Mouse (Mus musculus) lung, adult 18-20 months (tissue): Measurements from ENCODE around the gene Chchd5.

Experiments used
- DNase-seq, 2 experiments: peaks; one replicate each; pipeline ENCODE4 v3.0.0; 2022; ENCODE audit warnings: mixed read lengths in 2 of 2

Chchd5 gene

DNA sequence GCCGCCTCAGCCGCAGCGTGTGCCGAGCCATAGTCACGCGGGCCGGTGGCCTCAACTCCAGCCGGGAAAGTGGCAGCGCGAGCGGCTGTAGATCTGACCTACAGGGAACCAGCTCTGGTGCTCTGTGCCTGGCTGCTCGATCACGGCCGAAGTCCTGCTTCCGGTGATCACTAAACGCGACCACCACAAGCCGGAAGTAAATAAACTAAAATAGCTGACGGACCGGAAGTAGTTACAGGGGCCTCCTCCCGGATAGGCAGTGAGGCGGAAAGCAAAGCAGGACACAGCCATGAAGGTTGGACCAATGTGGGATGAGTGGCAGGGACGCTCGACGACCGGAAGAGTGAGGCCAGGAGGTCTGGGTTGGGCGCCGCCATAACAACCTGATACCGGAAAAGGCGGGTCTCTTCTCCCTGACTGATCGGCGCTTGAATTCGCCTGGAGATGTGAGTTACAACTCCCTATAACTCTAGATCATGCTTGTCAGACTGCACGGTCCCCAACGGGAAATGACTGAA, at the start of gene Chchd5:
TSS of gene Chchd5 (plus strand) at position 289 of the 518 bp plus-strand sequence.
- DNase-seq: peak; percentile 96 to 97

DNA sequence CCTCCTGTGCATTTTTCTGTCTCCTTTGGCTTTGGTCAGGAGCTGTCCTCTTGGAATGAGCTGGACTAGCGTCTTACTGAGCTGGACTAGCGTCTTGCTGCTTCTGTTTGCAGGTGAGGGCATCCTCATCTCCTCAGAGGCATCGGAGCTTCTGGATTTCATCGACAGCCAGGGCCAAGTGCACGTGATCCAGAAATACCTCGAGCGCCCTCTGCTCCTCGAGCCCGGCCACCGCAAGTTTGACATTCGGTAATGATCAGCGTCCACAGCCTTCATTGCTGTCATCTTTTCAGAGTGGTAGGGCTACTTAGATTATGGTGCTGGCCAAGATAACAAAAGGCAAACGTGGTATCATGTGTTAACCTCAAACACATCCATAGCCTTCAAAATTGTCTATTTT, 48.4 kb upstream of the Chchd5 start:
- DNase-seq: no peak

DNA sequence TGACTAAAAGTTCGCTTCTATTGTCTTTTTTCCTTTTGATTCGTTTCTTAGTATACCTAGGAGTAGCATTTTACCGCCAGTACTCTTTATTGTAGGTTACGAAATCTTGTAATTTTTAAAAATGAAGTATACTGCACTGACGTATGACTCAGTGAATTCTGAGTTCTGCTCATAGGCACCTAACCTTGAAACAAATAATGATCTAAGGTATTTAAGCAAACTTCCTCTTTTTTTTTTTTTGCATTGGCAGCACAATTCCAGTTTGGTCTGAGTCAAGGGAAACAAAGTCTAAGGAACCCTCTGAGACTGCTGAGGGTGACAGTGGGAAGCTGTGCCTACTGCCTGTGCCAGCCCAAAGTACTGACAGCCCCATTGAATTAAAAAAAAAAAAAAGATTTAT, 46.0 kb upstream of the Chchd5 start:
- no peak for DNase-seq

DNA sequence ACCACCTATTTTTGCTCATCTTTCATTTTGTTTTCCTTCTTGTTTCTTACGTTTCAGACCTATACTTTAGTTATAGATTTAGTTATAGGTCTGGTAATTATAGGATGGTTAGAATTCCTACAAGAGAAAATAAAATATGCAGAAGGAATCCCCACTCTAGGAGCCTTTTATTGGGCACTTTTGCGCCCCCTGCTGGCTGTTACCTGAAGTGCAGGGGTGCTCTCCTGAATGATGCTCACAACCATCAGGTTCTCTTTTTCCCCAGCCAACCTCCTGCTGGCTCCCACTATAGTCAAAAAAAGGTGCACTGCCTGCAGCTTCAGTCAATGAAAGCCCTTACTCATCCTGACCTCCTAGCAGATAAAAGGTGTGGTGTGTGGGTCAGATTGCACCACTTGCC, 44.5 kb upstream of the Chchd5 start:
- DNase-seq: no peak

DNA sequence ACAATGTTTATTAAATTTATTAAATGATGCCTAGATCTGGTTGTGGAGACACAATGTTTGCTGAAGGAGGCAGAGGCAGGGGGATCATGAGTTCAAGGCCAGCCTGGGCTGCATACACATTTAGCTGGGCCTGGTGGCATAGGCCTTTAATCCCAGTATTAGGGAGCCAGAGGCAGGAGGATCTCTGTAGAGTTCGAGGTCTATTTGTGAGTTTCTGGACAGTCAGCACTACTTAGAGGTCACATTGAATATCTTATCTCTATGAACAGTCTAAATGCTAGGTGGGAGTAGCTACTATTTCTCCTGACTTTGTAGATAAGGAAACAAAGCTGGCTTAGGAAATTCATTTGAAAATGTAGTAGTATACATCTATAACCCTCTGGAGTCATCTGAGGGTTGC, 42.0 kb upstream of the Chchd5 start:
- DNase-seq: no peak

DNA sequence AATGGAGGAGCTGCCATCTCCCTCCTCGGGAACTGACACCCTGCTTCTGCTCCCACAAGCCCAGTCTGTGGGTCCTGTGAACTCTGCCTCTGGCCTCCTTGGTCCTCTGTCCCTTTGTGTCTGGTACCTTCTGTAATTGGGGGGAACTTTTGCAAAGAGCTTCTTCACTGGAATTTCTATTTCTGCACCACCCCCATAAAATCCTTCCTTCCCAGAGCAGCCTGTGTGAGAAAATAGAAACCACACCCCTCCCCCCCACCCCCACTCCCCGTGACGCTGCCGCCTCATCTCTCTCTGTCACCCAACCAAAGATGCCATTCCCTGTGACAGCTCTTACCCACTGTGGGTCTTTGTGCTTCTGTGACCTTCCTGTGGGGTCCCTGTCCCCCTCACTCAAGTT, 39.1 kb upstream of the Chchd5 start:
- DNase-seq: no peak

DNA sequence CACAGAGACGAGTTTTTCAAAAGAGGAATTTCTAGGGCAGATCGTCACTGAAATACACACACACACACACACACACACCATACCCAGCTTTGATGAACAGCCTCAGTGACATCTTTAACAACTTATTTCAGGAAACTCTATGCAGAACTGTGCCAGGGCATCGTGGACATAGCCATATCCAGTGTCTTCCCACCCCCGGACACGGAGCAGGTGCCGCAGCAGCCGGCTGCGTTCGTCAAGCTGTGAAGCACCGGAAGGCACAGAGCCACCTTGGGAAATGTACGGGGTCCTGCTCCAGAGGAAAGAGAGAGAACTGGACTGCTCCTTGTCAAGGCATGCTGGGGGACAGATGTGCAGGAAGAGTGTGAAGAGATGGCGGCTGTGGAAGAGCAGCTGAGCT, 36.7 kb upstream of the Chchd5 start:
- no peak for DNase-seq

DNA sequence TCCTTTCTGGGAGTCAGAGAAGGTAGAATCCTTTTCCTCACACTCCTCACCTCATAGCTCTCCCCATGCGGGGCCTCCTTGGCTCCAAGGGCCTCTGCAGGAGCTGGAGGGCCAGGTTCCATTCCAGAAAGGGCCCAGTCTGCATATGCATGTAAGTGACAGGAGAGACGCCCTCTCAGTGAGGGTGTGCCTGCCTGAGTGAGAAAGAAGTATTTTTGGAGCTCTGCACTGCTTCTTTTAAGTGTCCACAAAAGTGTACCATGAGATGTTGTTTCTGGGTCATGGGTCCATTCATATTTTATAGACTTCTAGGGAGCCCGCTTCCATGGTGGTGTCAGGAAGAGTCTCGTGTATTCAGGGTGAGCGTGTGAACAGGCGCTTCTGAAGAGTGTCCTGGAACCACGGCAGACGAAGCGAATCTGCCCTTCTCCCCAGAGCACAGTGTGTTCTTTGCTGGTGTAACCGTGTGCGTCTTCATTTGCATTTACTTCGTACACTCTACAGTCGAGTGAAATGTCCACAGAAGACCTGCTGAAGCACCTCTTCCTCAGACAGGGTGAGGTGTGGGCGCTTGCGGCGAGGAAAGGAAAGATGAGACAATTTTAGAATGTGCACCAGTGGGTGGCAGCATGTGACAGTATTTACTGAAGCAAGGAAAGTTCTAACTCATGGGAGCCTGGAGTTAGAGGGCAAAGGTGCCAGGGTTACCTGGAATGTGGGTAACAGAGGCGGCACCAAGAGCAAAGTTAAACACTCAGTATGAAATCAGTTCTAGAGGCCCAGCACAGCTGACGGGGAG, 35.4 kb upstream of the Chchd5 start:
- DNase-seq: peak; percentile 11 to 33

DNA sequence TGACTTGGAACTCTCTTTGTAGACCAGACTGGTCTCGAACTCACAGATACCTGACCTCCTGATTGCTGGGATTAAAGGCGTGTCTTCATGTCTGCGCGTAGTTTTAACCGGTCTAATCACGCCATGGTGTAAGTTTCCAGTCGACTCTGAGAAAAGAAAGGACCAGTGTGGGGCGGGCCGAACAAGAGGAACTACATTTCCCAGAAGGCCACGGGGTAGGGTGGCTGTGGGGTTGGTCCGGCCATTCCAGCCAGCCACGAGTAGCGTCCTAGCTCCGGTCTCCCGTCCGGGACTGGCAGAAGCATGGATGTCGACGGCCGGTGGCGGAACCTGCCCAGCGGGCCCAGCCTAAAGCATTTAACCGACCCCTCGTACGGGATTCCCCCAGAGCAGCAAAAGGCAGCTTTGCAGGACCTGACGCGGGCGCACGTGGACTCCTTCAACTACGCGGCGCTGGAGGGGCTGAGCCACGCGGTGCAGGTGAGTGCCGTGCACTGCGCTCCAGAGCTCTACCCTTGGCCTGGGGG, 28.7 kb upstream of the Chchd5 start, which contains the start of gene Polr1b:
TSS of gene Polr1b (plus strand) at position 212 of the 527 bp plus-strand sequence.
- DNase-seq: peak; percentile 94 to 95

DNA sequence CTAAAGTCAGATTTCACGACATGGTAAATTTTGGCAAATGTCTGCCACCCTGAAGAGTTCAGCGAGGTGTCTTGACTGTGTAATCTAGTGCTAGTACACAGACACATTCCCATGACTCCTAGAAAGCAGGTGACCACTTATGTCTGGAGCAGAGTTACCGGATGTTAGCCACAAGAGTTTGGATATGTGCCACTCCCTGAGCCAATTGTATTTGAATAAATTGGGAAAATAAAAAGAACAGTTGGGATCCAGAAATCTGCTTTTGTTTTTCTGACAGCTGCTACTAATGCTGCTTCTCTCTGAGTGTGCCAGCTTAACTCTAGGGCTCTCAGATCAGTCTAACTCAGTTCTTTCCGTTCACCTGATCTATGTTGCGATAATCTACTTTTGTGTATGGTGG, 16.6 kb upstream of the Chchd5 start:
- no peak for DNase-seq

DNA sequence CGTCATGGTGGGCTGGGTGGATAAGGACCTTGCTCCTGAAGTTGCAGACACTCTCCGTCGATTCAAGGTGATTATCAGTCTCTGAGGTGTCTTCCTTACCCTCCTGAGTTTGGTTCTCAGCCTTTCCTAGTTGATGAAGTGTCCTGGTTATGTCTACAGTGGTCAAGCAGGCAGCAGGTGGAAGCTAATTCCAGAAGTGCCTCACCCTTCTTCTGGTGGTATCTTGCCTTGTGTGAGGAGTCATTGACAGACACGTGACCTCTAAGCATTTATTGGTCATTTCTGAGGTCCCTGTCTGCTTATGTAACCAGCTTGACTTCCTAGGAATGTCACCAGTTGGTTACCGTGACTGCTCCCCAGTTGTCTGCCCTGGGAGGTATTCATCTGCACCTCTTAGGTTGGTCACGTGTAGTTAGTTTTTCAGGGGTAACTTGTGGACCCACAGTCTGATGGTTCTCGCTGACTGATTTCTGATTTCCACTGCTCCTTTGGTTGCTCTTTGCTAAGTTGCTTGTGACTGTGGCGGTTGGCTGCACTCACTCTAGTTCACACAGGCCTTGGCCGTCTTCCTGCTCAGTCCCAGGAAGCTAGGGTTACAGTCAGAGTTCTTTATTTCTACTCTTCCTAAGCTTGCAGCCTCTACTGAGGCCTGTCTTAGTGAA, 13.7 kb upstream of the Chchd5 start:
- DNase-seq: no peak

DNA sequence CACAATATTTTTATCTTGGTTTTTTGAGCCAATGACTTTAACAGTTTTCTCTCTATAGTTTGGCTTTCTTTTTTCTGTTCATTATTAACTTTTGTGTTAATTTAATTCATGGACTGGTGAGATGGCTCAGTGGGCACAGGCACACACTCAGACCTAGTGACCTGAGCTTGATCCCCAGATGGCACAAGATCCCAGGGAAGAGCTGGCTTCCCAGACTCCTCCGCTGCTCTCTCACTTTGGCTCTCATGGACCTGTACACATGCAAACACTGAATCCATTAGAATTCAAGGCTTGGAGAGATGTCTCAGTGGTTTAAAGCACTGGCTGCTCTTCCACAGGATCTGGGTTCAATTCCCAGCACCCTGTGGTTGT, 13.1 kb upstream of the Chchd5 start:
- DNase-seq: no peak

DNA sequence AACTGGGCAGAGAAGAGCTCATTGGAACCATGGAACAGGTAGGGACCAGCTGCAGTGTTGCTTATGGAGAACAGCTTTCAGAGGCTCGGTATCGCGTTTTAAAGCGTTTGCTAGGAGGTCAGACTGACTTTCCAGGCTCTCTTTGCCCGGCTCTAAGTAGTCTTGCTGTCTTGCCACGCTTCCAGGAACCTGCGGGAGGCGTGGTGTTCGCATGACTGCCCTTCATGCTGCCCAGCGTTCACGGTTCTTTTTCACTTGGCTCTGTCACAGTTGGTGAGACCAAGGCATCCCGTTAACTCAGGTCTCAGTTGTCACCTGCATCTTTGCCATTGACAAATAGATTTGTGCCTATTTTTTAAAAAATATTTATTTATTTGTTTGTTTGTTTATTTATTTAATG, 11.4 kb upstream of the Chchd5 start:
- no peak for DNase-seq

DNA sequence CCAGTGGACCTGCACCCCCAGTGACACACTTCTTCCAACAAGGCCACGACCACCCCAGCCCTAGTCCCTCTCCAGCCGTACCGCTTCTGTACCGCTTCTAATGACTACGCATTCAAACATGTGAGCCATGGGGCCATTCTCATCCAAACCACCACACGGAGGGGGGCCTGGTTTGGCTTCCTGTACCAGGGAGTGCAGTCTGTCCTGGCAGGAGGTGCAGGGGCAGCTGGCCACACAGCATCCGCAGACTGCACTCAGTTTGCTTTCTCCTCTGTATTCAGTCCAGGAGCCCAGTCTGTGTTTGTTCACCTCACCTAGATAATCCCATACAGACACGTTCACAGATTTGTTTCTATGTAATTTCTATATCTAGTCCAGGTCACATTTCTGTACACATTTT, 7.5 kb upstream of the Chchd5 start:
- DNase-seq: no peak

DNA sequence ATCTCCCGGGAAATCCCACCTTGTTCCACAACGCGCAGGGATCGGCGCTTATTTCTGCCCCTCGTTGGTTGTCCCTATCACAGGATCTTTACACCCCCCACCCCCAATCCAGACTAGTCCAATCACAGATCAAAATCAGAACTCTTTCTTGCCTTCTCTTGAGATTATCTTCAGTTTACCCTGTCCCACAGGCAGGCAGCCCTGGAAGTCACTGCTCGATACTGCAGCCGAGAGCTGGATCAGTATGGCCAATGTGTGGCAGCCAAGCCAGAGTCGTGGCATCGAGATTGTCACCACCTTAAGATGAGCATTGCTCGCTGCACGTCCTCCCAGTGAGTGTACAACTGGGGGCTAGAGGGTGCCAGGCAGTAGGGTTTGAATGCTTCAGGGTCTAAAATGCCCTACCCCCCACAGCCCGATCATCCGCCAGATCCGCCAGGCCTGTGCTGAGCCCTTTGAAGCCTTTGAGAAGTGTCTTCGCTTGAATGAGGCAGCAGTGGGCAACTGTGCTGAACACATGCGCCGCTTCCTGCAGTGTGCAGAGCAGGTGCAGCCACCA, 566 bp downstream of the Chchd5 start:
- DNase-seq: no peak

DNA sequence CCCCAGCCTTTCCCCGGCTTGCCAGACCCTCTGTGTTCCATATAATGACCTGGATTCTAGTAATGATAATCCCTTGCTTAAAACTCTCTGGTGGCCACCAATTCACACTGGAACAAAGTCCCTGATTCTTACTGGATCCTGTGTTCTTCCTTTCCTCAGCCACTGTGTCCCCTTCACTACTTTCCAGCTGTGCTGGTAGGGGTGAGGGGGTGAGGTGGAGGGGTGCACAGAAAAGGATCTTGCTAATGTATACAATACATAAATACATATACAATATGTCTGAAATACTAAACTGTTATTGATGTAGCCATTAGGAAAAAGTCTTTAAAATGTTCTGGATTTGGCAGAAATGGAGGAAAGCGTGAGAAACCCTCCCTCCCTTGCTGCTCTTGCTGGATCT, 1.3 kb downstream of the Chchd5 start:
- DNase-seq: no peak

DNA sequence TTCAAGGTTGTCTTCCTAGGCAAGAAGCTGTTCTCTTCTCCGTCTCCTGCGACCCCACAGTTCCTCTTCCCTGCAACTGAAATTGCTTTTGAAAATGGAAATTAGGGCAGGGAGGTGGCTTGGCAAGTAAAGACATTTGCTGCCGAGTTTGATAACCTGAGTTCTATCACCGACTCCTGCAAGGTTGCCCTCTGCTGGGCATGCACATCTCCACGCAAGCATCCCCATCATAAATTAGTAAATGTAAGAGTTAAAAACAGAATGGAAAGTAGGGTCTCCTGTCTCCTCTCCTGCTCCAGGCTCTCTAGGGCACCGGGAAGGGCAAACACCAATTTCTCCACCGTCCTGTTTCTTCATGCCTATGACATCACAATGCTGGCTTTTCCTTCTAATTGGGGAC, 2.7 kb downstream of the Chchd5 start:
- no peak for DNase-seq

DNA sequence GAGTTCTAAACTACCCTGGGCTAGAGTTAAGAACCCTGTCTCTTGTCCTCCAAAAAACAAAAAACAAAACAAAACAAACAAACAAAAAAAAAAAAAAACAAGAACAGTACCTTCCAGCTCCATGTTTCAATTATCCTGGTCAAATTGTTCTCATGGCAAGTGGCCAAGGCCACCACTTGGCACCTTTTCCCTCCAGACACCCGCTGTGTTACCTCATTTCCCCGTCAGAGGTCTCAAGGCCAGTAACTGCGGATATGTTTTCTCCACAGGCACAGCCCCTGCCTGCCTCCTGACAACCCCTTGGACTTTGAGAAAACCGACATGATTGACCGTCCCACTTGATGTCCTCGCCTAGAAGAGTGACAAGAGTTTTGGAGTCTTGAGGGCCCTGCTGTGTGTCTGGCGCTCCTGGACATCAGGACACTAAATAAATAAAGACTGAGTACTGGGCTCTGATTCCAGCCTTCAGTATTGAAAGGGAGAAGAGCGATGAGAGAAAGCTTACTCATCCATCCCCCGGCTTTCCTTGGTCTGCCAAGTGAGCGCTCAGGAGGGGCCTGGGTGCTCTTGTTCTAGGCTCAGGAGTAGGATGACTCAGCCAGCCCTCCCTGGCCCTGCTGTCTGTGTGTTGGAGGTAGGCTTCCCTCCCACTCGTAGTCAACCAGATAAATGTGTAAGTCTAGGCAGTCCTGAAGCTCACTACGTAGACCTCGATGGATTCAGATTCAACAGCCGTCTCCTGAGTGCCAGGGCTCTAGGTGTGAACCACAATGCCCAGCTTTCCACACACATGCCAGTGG, 3.7 kb downstream of the Chchd5 start:
- DNase-seq: no peak

DNA sequence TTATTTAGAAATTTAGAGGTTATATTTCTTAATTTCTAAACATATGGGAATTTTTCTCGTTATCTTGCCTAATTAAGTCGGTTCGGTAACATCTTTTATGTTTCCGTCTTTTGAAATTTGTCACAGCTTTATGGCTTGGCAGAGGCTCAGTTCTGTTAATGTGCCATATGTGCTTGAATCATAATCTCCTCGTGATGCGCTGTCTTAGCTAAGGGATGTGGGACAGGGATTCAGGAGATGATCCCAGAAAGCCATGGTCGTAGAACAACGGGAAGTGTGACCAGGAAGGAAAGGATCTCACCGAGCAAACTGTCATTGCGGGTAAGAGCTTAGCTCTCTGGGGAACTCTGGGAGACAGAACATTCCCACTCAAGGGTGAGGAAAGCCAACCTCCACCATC, 10.4 kb downstream of the Chchd5 start:
- no peak for DNase-seq

DNA sequence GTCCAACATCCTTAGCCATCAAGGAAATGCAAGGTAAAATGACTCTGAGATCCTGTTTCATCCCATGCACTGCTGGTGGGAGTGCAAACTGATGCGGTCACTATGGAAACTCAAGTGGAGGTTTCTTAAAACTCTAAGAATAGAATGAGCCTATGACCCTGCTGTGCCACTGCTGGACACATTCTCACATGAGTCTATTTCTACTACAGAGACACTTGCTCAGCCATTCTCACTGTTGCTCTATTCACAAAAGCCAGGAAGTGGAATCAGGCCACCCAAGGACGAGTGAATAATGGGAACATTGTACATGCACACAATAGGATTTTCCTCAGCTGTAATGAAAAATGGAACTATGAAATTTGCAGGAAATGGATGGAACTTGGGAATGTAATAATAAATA, 19.3 kb downstream of the Chchd5 start:
- no peak for DNase-seq

DNA sequence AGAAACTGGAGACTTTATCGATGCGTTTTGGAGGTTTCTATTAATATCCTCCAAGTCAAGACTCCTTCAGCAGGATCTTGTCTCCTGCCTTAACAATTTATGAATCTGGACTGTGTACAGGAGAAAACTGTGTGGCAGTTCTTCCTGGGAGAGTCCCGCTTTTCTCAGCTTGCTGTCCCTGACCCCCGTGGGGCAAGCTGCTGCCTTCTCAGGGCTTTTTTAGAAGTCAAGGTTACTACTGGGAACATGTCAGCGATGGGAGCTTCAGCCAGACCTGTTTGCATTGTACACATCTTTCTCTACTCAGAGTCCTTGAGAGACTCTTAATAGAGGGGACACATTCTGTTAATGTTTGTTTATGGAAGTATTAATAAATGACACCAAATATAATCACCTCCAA, 20.9 kb downstream of the Chchd5 start:
- no peak for DNase-seq

DNA sequence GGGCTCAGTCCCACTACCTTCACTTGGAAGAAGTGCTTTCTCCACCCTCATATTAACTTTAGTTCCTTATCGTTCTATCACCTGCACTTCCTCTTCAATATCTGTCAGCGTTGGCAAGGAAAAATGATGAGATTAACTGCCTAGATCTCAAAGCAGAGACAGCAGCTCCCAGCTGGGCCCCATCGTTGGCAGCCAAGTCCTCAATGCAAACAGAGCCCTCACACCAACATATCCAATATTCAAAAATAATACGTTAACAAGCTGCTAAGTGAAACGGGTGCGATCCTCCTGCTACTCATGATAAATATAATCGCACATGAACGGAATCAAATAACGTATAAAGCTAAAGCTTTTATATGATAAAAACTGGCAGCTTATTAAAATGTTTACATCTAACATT, 21.6 kb downstream of the Chchd5 start:
- no peak for DNase-seq

DNA sequence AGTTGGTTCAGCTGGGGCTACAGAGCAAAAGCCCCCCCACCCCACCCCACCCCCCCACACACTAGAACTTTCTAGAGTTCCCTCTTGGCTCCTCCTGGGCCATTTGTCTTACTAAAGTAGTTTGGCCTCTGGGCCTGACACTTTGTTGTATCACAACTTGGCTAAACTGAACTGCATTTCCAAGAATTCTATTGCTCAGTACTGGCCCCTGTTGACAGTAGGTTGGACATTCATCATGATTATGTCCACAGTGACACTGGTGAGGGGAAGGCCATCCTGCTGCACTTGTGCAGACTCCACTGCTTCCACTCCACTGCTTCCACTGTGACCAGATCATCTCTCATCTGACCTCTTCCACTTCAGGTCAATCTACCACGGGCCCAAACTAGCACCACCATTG, 23.3 kb downstream of the Chchd5 start:
- DNase-seq: no peak
